Mouse (Mus musculus) layer of hippocampus, postnatal 10 days (tissue): ENCODE data around the gene Zfc3h1. TPM values are rescaled to one million over a fixed set of nuclear protein-coding genes. Genes with fewer than 3 reads are reported as not detected.

ENCODE experiments used
- DNase-seq, 2 experiments: peaks; one replicate each; pipeline ENCODE4 v3.0.0; 2021; ENCODE audit warnings: low spot score in 2 of 2
- total RNA-seq, 2 experiments: library from RNA; stranded (reverse); gene quantifications; 2 replicates each; pipeline ENCODE4 v1.2.3; 2021

Zfc3h1 gene
- total RNA-seq, 2 experiments from 2014 or later: 50.1 to 54.9 TPM

DNA sequence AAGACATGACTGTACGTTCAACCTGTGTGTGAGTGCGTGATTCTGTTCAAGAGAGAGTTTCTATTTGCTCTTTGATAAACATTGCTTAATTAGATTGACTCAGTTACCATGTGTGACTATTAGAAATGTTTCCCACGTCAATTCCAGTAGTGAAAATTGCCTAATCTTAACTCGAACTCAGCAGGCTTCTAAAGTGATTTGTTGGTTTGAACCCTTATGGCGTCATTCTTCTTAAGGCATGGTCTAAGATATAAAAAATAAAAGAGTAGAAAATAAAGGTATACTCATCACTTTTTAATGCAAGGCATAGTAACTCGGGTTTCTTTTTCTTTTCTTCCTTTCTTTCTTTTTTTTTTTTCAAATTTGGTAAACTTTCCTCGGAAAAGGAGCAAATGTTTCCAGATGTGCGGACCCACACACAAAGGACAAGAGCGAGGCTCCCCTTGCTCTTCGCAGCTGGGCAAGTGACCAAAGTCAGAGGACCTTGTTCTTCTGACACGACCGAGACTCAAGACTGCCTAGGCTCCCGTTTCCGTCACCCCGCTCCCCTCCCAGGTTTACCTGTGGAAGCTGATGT is 1.0 kb upstream of the Zfc3h1 start:
- no peak for DNase-seq

- peak; percentile 68 to 74 for DNase-seq
Measured at GRCm38 (mm10) chr10:115385018-115386002, 551 bp downstream of the Zfc3h1 start.

DNA sequence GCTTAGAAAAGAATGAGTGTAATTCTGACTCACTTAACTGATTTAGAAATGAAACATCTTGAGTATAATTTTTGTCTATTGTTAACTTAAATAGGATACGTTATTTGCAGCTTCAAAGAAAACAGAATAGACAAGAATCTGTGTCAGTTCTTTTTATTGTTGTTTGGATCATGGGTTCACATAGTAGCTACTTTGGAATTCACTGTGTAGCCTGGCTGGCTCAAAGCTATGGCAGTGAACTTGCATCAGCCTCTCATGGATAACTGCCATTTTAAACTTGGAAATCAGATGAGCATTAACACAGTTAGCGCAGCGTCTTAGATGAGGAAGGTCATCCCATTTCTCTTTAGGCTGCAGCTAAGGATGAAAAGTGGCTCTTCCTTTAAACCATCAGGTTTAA is 3.1 kb downstream of the Zfc3h1 start:
- no peak for DNase-seq

- no peak for DNase-seq
Measured at GRCm38 (mm10) chr10:115391076-115391475, 6.3 kb downstream of the Zfc3h1 start.

DNA sequence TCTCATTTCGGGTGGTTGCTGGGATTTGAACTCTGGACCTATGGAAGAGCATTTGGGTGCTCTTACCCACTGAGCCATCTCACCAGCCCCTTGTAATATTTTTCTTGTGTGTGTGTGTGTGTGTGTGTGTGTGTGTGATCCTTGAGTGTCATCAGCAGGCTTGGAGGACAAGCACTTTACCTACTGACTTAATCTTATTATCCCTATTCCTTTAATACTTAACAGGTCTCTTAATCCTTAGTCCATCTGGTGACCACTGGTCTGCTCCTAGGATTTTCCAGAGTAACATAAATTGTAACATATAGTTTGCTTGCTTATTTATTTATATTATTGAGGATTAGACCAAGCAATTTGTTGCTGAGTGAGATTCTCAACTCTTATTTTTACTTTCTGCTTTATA is 7.1 kb downstream of the Zfc3h1 start:
- DNase-seq: no peak

- DNase-seq: peak; percentile 64 to 72
Measured at GRCm38 (mm10) chr10:115406393-115406792, 21.6 kb downstream of the Zfc3h1 start.

DNA sequence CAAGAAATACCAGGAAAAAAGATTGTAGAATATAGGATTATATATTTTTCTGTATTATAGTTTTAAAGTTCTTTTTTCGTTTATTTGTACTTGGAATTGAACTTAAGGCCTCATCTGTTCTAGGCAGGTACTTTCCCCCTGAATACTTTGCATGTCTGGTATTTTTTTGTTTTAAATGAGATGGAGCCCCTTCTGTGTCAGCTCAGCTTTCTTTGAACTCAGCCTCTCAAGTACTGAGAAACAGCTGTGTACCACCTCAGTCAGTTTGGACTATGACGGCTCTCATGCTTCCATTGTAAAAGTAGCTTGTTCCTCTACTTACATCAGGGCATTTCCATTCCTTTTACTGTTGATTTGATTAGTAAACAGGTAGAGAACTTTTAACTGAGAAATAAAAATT is 28.7 kb downstream of the Zfc3h1 start:
- DNase-seq: no peak

DNA sequence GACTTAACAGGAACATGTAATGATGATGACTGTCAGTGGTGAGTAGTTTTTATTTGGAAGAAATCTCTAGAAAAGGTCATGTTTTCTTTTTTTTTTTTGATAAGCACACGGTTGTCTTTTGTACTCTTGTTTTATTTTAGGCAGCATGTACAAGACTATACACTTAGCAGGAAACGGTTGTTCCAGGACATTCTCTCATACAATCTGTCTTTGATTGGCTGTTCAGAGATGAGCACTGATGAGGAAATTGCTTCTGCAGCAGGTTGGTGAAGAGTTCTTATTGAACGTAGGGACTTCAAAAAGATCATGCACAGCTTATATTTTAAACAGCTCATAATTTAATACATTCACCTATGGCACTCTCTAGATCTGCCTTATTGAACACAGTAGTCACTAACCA is 29.3 kb downstream of the Zfc3h1 start:
- DNase-seq: no peak

GRCm38 (mm10) chr10:115421976-115422375 is 37.2 kb downstream of the Zfc3h1 start:
- no peak for DNase-seq

GRCm38 (mm10) chr10:115425351-115425750 is 40.6 kb downstream of the Zfc3h1 start:
- DNase-seq: no peak

GRCm38 (mm10) chr10:115437286-115437685 is 52.5 kb downstream of the Zfc3h1 start:
- DNase-seq: no peak

GRCm38 (mm10) chr10:115448614-115449013 is 63.9 kb downstream of the Zfc3h1 start:
- no peak for DNase-seq

DNA sequence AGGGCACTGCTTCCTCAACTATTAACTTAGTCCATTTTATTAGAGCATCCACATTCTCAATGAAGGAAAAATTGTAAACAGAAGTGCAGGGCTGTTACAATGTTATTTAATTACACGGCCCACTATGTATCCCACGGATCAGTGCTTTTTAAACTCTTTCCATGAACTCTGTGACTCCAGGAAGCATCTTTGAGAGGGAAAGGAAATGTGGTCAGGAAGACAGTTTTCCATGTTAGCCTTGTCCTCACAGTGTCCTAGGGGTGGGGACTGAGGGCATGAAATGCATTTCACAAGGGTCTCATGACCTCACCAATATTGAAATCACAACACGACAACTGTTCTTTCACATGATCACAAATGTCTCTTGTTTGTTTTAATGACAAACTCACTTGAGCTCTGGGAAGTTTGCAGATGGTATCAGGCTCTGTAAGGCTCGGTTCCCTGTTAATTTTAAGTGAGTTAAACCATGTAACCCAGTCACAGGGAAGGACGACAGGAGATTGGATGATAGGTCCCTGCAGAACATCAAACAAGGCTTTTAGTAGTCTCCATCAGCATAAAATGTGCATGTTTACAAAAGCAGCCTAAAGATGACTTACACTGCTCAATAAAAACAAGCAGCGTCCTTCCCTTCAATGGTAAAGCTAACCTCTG is 72.7 kb downstream of the Zfc3h1 start:
- no peak for DNase-seq

GRCm38 (mm10) chr10:115462646-115463045 is 77.9 kb downstream of the Zfc3h1 start:
- no peak for DNase-seq

DNA sequence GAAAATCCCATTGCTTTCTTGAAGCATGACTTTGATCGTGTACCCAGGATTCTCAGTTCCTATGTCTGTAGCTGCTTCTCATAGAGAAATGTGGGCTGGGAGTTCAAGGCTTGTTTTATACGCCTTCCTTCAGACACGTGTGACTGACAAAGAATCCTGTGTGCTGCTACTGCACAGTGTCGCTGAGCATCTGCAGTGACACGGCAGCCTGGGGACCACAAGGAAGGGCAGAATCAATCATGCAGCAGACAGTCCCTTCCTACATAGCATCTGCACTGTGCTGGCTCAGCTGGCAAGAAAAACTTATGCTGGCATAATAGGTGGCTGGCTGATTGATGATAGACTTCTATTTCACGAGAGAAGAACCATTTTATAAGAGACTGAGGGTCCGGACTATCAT is 80.3 kb downstream of the Zfc3h1 start:
- no peak for DNase-seq

GRCm38 (mm10) chr10:115465778-115466177 is 81.0 kb downstream of the Zfc3h1 start:
- DNase-seq: no peak

GRCm38 (mm10) chr10:115467985-115468384 is 83.2 kb downstream of the Zfc3h1 start:
- DNase-seq: no peak

DNA sequence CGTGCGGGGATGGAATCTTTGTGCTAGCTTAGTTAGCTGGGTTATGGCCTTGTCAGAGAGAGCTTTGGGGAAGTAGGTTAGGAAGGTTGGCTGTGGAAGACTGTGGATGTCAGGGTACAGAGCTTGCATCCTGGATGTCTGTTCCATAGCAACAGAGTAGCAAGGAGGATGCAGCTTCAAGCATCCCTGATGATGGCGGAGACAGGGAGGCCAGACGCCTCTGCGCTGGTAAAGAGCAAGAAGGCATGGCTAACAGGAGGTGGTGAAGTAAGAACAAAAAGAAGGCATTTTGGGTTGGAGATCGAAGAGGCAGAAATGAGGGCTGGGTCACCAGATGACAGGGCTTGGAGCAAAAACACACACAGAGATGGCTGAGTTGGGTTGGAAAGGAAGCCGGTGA is 83.9 kb downstream of the Zfc3h1 start:
- no peak for DNase-seq

DNA sequence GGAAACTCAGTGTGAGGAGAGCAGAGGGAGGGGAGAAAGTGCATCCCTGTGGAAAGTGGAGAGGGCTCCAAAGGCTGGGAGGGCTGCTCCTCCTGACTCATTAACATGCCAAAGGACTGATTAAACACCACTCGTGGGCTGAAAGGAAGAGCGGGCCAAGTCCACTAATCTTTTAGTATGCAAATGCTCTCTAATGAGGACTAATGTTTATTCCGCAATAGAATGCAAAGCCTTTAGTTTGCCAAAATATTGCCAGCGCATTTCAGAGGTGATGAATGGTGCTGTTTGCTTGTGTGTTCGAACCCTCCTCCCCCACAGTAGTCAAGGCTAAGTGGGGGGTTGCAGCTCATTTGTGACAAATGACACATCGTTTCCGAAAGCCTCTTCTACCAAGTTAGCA is 84.3 kb downstream of the Zfc3h1 start:
- no peak for DNase-seq

- DNase-seq: no peak
Measured at GRCm38 (mm10) chr10:115470621-115471334, 86.0 kb downstream of the Zfc3h1 start.

- no peak for DNase-seq
Measured at GRCm38 (mm10) chr10:115473213-115473961, 88.6 kb downstream of the Zfc3h1 start.
